Mouse (Mus musculus) kidney, embryonic 14.5 days (tissue): ENCODE measurements around the gene Hnrnpul2. TPM values are rescaled to one million over a fixed set of nuclear protein-coding genes. Genes with fewer than 3 reads are reported as not detected.
A peak's percentile ranks its signal among the peaks of the same experiment; 100 is the strongest.

ENCODE experiments used
- ATAC-seq: fragments of 200-750 bp; cut with Nextera tagmentation; 2 replicates; pipeline ENCODE4 v1.8.0; 2017; ENCODE audit warnings: moderate number of reproducible peaks, mild to moderate bottlenecking, moderate TSS enrichment, moderate library complexity; ENCODE audit not compliant: low FRiP score, low TSS enrichment
- H3K27ac ChIP-seq: fragments of 300-500 bp; sonication (generic); 2 replicates; pipeline ENCODE4 v1.5.1; 2014; ENCODE audit warnings: low read depth, mild to moderate bottlenecking, low read length, moderate library complexity, mixed read lengths
- H3K27me3 ChIP-seq: fragments of 300-500 bp; sonication (generic); 2 replicates; pipeline ENCODE4 v1.6.1; 2014; ENCODE audit warnings: mild to moderate bottlenecking, low read length; ENCODE audit not compliant: control insufficient read depth, insufficient read depth
- H3K36me3 ChIP-seq: fragments of 300-500 bp; sonication (generic); 2 replicates; pipeline ENCODE4 v1.6.1; 2014; ENCODE audit warnings: low read length, mixed read lengths; ENCODE audit not compliant: control insufficient read depth, insufficient read depth
- H3K4me1 ChIP-seq: fragments of 300-500 bp; sonication (generic); 2 replicates; pipeline ENCODE4 v1.6.1; 2014; ENCODE audit warnings: low read length, mixed read lengths; ENCODE audit not compliant: control insufficient read depth, insufficient read depth
- H3K4me2 ChIP-seq: fragments of 300-500 bp; sonication (generic); replicated peaks from 2 replicates; pipeline ENCODE4 v1.6.1; 2014; ENCODE audit warnings: low read depth, mild to moderate bottlenecking, low read length
- H3K4me3 ChIP-seq: fragments of 300-500 bp; sonication (generic); 2 replicates; pipeline ENCODE4 v1.5.1; 2014; ENCODE audit warnings: mild to moderate bottlenecking, low read length
- H3K9ac ChIP-seq: fragments of 300-500 bp; sonication (generic); 2 replicates; pipeline ENCODE4 v1.6.1; 2014; ENCODE audit warnings: low read depth, mild to moderate bottlenecking, low read length, moderate library complexity
- H3K9me3 ChIP-seq: fragments of 300-500 bp; sonication (generic); 2 replicates; pipeline ENCODE4 v1.6.1; 2016; ENCODE audit warnings: low read length; ENCODE audit not compliant: control insufficient read depth
- WGBS: fragments of 180-500 bp; shearing (Covaris S2); extraction: QIAGEN DNeasy Blood & Tissue Kit; methylation state at CpG from one replicate; pipeline ENCODE4 v1.1.7; 2014; 5-methylcytosine and 5-hydroxymethylcytosine counted together
- polyA plus RNA-seq: library from polyadenylated mRNA; unstranded; fragments of >200 nt; fragmentation: Nextera tagmentation; extraction: Ambion mirVana; gene quantifications from 2 replicates; pipeline ENCODE4 v1.2.1, GENCODE M21; 2014

Gene Hnrnpul2
- polyA plus RNA-seq, 1 experiment from 2014 or later = 9.3 TPM

DNA sequence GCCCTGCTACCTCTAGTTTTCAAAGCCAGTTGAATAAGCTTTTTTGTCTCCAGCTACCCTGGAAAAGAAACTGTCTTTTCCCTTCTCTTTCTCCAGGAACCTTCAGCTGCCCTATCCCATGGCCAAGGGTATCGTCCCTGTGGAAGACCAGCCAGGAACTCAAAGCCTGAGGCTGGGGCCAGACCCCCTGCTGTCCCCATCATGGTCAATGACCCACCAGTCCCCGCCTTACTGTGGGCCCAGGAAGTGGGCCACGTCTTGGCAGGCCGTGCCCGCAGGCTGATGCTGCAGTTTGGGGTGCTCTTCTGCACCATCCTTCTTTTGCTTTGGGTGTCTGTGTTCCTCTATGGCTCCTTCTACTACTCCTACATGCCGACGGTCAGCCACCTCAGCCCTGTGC, 21.2 kb downstream of the Hnrnpul2 start:
- H3K4me2 ChIP-seq = peak overlapping the region; percentile 62
- ATAC-seq = no peak
- H3K27ac ChIP-seq = no peak overlapping the region
- peaks cover 17% of the 10 kb centered on the region for H3K36me3 ChIP-seq
- peaks cover 25% of the 10 kb centered on the region; the same call in 1 of the 2 replicates for H3K4me1 ChIP-seq
- WGBS = 88% methylated on average over 7 of the region's 7 CpGs
- no peaks in the 10 kb centered on the region for H3K9me3 ChIP-seq
- H3K27me3 ChIP-seq = no peaks in the 10 kb centered on the region
- peak overlapping the region; percentile 54 for H3K4me3 ChIP-seq
- H3K9ac ChIP-seq = peak overlapping the region; percentile 63; the same call in 1 of the 2 replicates

DNA sequence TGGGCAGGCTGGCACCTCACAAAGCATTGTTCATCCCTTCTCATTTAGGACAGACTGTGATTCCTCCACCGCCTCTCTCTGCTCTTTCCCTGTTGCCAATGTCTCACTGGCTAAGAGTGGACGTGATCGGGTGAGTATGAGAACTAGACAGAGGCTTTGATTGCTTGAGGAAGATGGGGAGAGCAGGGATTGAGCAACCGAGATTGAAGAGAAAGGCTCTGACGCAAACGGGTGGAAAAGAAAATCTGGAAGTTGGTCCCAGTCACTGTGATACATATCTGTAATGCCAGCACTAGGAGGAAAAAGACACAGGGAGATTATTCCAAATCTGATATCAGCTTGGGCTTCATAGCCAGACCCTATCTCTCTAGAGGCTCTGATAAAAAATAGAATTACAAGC, 23.2 kb downstream of the Hnrnpul2 start:
- Histone ChIP-seq H3K27me3 (no peaks in the 10 kb centered on the region), H3K4me1 (peaks cover 25% of the 10 kb centered on the region; the same call in 1 of the 2 replicates), H3K27ac (no peak overlapping the region), H3K9ac (no peak overlapping the region), H3K4me3 (no peak overlapping the region), H3K4me2 (no peak overlapping the region), H3K9me3 (no peaks in the 10 kb centered on the region), H3K36me3 (peaks cover 32% of the 10 kb centered on the region)
- no peak for ATAC-seq
- 90% methylated on average over 6 of the region's 6 CpGs for WGBS

GRCm38 (mm10) chr19:8844371-8845129, 24.7 kb downstream of the Hnrnpul2 start:
- Histone ChIP-seq H3K4me3 (no peak overlapping the region), H3K36me3 (peaks cover 35% of the 10 kb centered on the region), H3K9ac (no peak overlapping the region), H3K9me3 (no peaks in the 10 kb centered on the region), H3K27ac (no peak overlapping the region), H3K4me2 (no peak overlapping the region), H3K4me1 (peaks cover 11% of the 10 kb centered on the region; the same call in 1 of the 2 replicates), H3K27me3 (no peaks in the 10 kb centered on the region)
- ATAC-seq = no peak
- 71% methylated on average over 5 of the region's 5 CpGs for WGBS

DNA sequence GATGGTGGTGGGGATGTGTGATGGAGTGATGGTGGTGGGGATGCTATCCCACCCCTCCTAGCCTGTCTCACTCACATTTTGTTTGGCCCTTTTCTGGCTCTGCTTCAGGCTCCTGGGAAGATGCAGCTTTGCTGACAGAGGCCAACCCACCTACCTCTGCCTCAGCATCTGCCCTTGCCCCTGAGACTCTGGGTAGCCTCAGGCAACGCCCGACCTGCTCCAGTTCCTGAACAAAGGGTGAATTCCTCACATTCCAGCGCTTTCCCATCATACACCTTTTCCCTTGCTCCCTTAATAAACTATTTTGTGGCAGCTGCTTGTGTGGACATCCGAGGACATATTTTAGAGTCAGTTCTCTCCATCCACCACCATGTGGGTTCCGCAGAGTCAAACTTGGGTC, 28.5 kb downstream of the Hnrnpul2 start:
- 81% methylated on average over 5 of the region's 5 CpGs for WGBS
- H3K4me1 ChIP-seq = no peaks in the 10 kb centered on the region
- H3K4me3 ChIP-seq = no peak overlapping the region
- H3K9ac ChIP-seq = no peak overlapping the region
- no peak for ATAC-seq
- H3K4me2 ChIP-seq = no peak overlapping the region
- no peaks in the 10 kb centered on the region for H3K27me3 ChIP-seq
- no peaks in the 10 kb centered on the region for H3K9me3 ChIP-seq
- H3K27ac ChIP-seq = no peak overlapping the region
- peaks cover 24% of the 10 kb centered on the region for H3K36me3 ChIP-seq

DNA sequence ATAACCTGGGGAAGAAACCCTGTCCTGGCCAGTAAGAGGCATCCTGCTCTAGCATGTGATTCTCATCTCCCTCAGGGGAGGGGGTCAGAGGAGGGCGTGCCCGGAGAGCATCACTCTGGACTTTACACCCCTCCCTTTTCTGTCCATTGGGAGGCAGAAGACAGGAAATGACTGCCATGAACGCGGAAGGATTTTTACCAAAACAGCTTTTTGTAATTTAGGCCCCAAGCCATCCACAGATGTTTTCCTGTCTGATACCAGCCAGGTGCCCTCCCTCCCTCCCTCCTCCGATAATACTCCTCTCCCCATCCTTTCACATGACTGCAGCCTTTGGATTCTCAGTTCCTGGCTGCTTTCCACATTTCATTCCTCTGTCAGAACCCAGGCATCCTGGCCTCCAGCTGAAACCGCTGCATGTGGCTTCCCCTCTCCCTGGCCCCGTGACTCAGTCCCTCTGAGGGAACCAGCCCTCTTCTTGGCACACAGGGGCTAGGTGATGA, 30.6 kb downstream of the Hnrnpul2 start, which contains the start of gene Lrrn4cl:
Gene Lrrn4cl, plus strand, starts transcription at position 367 of the 500 bp plus-strand sequence.
- Histone ChIP-seq H3K4me2 (no peak within 1 kb of the TSS), H3K4me3 (no peak within 1 kb of the TSS), H3K36me3 (peaks cover 21% of the 10 kb centered on the region), H3K27ac (no peak within 1 kb of the TSS), H3K4me1 (no peaks in the 10 kb centered on the region), H3K9me3 (no peaks in the 10 kb centered on the region), H3K9ac (no peak within 1 kb of the TSS), H3K27me3 (no peaks in the 10 kb centered on the region)
- WGBS = 31% methylated on average over 7 of the region's 7 CpGs
- ATAC-seq = peak; percentile 70; the same call in 1 of the 2 replicates

DNA sequence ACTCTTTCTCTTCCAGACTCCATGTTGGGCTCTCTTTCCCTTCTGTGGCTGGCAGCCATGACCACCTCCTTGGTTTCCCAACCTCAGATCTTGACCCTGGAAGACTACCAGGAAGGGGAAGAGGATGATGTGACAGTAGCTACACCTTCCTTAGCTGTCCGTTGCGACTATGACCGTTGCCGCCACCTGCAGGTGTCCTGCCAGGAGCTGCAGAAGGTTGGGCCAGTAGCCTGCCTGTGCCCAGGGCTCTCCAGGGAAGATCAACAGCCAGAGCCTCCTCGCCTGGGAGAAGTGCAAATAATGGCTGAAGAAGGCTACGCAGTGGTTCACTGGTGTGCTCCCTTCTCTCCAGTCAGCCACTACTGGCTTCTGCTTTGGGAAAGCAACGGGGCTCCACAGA, 31.8 kb downstream of the Hnrnpul2 start:
- no peaks in the 10 kb centered on the region for H3K4me1 ChIP-seq
- ATAC-seq = no peak
- no peak overlapping the region for H3K9ac ChIP-seq
- H3K4me3 ChIP-seq = no peak overlapping the region
- no peaks in the 10 kb centered on the region for H3K27me3 ChIP-seq
- 57% methylated on average over 7 of the region's 7 CpGs for WGBS
- no peak overlapping the region for H3K4me2 ChIP-seq
- no peak overlapping the region for H3K27ac ChIP-seq
- H3K9me3 ChIP-seq = no peaks in the 10 kb centered on the region
- H3K36me3 ChIP-seq = peaks cover 12% of the 10 kb centered on the region; the same call in 1 of the 2 replicates

DNA sequence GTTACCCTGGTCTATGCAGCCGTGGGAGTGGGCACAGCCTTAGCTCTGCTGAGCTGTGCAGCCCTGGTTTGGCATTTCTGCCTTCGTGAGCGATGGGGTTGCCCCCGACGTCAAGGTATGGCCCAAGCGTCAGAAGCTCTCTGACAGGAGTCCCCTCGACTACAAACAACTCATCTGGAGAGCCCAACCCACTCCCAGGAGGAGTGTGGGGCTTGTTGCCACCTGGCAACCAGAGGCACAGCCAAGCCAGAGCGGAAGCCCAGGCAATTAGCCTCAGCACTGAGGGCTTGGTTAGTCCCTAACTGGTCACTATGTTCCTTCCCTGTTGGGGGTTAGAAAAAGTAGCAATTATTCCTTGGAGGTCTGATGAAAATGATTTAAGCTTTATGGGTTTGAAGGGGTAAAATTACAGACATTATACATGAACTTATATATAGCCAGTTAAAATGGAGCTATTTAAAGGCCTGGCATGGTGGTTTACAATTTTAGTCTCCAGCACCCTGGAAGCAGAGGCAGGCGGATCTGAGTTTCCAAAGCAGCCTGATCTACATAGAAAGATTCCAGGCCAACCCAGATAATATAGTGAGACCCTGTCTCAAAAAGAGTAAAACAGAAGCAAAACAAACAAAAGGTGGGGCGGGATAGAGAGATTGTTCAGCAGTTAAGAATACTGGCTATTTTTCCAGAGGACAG, 32.6 kb downstream of the Hnrnpul2 start:
- ATAC-seq = no peak
- Histone ChIP-seq H3K4me2 (no peak overlapping the region), H3K4me1 (no peaks in the 10 kb centered on the region), H3K9me3 (no peaks in the 10 kb centered on the region), H3K36me3 (peaks cover 8% of the 10 kb centered on the region; the same call in 1 of the 2 replicates), H3K4me3 (no peak overlapping the region), H3K27ac (no peak overlapping the region), H3K27me3 (no peaks in the 10 kb centered on the region), H3K9ac (no peak overlapping the region)
- 56% methylated on average over 10 of the region's 10 CpGs for WGBS

- H3K36me3 ChIP-seq = peaks cover 3% of the 10 kb centered on the region; the same call in 1 of the 2 replicates
- no peaks in the 10 kb centered on the region for H3K27me3 ChIP-seq
- ATAC-seq = no peak
- no peak overlapping the region for H3K9ac ChIP-seq
- no peaks in the 10 kb centered on the region for H3K9me3 ChIP-seq
- no peak overlapping the region for H3K27ac ChIP-seq
- 83% methylated on average over 3 of the region's 3 CpGs for WGBS
- H3K4me3 ChIP-seq = no peak overlapping the region
- H3K4me2 ChIP-seq = no peak overlapping the region
- no peaks in the 10 kb centered on the region for H3K4me1 ChIP-seq
Observed at GRCm38 (mm10) chr19:8853117-8853516, 33.3 kb downstream of the Hnrnpul2 start.

GRCm38 (mm10) chr19:8857689-8858088, 37.9 kb downstream of the Hnrnpul2 start:
- H3K9ac ChIP-seq = no peak overlapping the region
- no peaks in the 10 kb centered on the region for H3K27me3 ChIP-seq
- H3K4me1 ChIP-seq = no peaks in the 10 kb centered on the region
- H3K36me3 ChIP-seq = no peaks in the 10 kb centered on the region
- ATAC-seq = peak; percentile 54; the same call in 1 of the 2 replicates
- H3K27ac ChIP-seq = no peak overlapping the region
- no peaks in the 10 kb centered on the region for H3K9me3 ChIP-seq
- no peak overlapping the region for H3K4me3 ChIP-seq
- no peak overlapping the region for H3K4me2 ChIP-seq
- 46% methylated on average over 4 of the region's 4 CpGs for WGBS
